Mouse (Mus musculus): ENCODE data around the gene Agpat2. TPM values are rescaled to one million over a fixed set of nuclear protein-coding genes. Genes with fewer than 3 reads are reported as not detected.

Gene Agpat2
- total RNA-seq, 2 experiments from 2014 or later = 1.3 to 1.8 TPM

GRCm38 (mm10) chr2:26617928-26618327 lies 13.7 kb upstream of the Agpat2 start:
- no peak for DNase-seq (ENCODE audit: extremely low spot score in 1 of 2, low spot score in 2 of 2)
- no peak for TF ChIP-seq CTCF (IDR thresholded peaks at IDR 0.05)
- Histone ChIP-seq H3K4me3 (no peak overlapping the region), H3K27ac (no peak overlapping the region)
- intact Hi-C loops (cut with DNase I) = no loop called here

DNA sequence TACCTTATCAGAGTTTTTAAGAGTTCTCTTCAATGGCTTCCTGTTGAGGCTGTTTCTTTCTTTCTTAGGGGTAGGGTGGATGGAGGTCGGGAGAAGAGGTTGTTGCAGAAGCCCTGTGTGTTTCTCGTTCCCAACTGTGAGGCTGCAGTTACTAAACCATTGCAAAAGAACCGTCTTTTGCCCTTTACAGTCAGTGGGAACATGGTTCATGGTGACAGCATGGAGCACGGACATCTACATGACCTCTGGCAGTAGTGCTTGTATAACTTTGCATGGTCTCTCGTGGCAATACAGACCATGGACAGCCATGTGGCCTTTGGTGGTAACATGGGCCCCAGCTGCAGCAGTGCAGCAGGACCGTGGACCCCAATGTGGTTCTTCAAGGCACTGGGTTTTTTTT lies 13.1 kb upstream of the Agpat2 start:
- Histone ChIP-seq H3K27ac (no peak overlapping the region), H3K4me3 (no peak overlapping the region)
- no peak for DNase-seq (ENCODE audit: extremely low spot score in 1 of 2, low spot score in 2 of 2)
- intact Hi-C loops (cut with DNase I) = no loop called here
- TF ChIP-seq CTCF (IDR thresholded peaks at IDR 0.05) = no peak

GRCm38 (mm10) chr2:26615459-26616124 lies 11.4 kb upstream of the Agpat2 start:
- Histone ChIP-seq H3K4me3 (no peak overlapping the region), H3K27ac (no peak overlapping the region)
- no peak for DNase-seq (ENCODE audit: extremely low spot score in 1 of 2, low spot score in 2 of 2)
- intact Hi-C loops (cut with DNase I) = no loop called here
- no peak for TF ChIP-seq CTCF (IDR thresholded peaks at IDR 0.05)

DNA sequence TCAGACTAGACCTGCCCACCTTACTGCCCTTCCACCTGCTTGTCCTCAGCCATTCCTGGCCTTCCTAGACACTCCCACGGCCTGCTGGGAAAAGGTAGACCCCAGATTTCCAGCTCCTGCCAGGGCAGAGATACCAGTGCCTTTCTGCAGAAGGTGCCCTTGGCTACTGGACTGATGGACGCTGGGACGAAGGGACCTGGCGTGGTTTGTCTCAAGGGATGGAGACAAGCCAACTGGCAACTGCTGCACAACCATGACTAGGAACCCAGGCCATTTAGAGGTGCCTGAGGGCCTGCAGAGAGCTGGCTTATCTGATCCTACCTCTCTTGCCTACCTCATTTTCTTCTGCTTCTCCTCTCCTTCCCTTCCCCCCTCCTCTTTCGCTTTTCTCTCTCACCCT lies 10.7 kb upstream of the Agpat2 start:
- no peak for TF ChIP-seq CTCF (IDR thresholded peaks at IDR 0.05)
- DNase-seq (ENCODE audit: extremely low spot score in 1 of 2, low spot score in 2 of 2) = no peak
- Histone ChIP-seq H3K4me3 (no peak overlapping the region), H3K27ac (no peak overlapping the region)
- intact Hi-C loops (cut with DNase I) = no loop called here

- Histone ChIP-seq H3K27ac (no peak overlapping the region), H3K4me3 (no peak overlapping the region)
- TF ChIP-seq CTCF (IDR thresholded peaks at IDR 0.05) = no peak
- DNase-seq (ENCODE audit: extremely low spot score in 1 of 2, low spot score in 2 of 2) = no peak
- intact Hi-C loops (cut with DNase I) = no loop called here
Observed at GRCm38 (mm10) chr2:26611896-26612295, 7.7 kb upstream of the Agpat2 start.

- DNase-seq (ENCODE audit: extremely low spot score in 1 of 2, low spot score in 2 of 2) = no peak
- intact Hi-C loops (cut with DNase I) = no loop called here
- H3K27ac ChIP-seq = no peak overlapping the region
Observed at GRCm38 (mm10) chr2:26611054-26611453, 6.8 kb upstream of the Agpat2 start.

DNA sequence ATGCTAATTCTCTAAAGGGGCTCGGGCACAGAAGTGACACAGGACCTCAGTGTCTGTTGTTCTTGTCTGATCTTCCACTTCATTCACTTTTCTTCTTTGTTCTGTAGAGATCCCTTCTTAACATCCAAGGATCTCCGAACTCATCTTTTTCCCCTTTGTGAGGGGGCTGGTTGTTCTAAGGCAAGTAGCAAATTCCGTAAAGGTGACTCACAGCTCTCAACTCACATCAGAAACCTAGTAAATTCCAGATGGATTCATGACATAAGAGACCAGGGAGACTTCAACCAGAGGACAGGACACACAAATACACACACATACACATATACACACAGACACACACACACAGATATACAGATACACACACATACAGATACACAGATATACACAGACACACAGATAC lies 6.3 kb upstream of the Agpat2 start:
- no peak for TF ChIP-seq CTCF (IDR thresholded peaks at IDR 0.05)
- H3K4me3 ChIP-seq = no peak overlapping the region
- DNase-seq (ENCODE audit: extremely low spot score in 1 of 2, low spot score in 2 of 2) = no peak
- intact Hi-C loops (cut with DNase I) = no loop called here
- no peak overlapping the region for H3K27ac ChIP-seq

More at GRCm38 (mm10) chr2:26611054-26611453, 6.8 kb upstream of the Agpat2 start:
- TF ChIP-seq CTCF (IDR thresholded peaks at IDR 0.05) = no peak
- H3K4me3 ChIP-seq = no peak overlapping the region

DNA sequence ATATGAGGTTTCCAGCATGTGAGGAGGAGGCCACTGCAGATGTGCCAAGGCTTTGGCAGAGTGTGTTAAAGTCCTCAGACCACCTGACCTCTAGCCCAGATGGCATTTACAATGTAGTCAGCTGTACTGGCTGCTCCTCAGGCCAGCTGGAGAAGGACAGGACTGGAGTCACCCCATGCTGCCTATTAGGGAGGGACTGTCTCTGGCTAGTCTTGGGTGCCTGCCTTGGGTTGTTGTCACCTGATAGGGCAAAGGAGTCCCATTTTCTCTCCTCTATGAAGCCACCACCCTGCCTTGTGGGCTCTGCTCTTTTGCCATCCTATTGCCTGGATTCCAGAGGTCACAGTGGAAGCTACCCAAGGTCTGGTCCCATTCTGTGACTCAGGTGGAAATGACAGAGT lies 5.0 kb upstream of the Agpat2 start:
- DNase-seq (ENCODE audit: extremely low spot score in 1 of 2, low spot score in 2 of 2) = no peak
- intact Hi-C loops (cut with DNase I) = no loop called here
- Histone ChIP-seq H3K27ac (no peak overlapping the region), H3K4me3 (no peak overlapping the region)
- no peak for TF ChIP-seq CTCF (IDR thresholded peaks at IDR 0.05)

- no peak overlapping the region for H3K27ac ChIP-seq
- intact Hi-C loops (cut with DNase I) = no loop called here
- no peak for DNase-seq (ENCODE audit: extremely low spot score in 1 of 2, low spot score in 2 of 2)
- no peak overlapping the region for H3K4me3 ChIP-seq
- no peak for TF ChIP-seq CTCF (IDR thresholded peaks at IDR 0.05)
Observed at GRCm38 (mm10) chr2:26608781-26609180, 4.6 kb upstream of the Agpat2 start.

GRCm38 (mm10) chr2:26607056-26607910 lies 3.1 kb upstream of the Agpat2 start:
- H3K4me3 ChIP-seq = no peak overlapping the region
- no peak for TF ChIP-seq CTCF (IDR thresholded peaks at IDR 0.05)
- DNase-seq (ENCODE audit: extremely low spot score in 1 of 2, low spot score in 2 of 2) = no peak
- H3K27ac ChIP-seq = no peak overlapping the region
- intact Hi-C loops (cut with DNase I) = no loop called here

DNA sequence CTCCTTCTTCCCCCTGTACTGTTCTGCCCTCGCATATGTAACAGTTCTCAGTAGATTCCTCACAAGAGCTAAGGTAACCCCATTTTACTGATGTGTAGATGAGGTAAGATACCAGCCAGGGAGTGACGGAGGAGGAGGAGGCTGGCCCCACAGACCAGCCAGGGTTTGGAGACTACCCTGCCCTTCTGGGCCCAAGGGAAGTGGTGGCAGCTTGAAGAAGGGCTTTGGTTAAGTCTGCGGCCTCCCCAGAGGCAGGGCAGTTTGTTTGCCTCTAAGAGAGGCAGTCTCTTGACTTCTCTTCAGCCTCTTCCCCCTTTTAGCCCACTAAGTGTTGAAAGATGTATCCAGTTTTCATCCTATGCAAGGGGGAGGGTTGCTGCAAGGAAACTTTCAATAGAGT lies 2.4 kb upstream of the Agpat2 start:
- intact Hi-C loops (cut with DNase I) = no loop called here
- Histone ChIP-seq H3K27ac (no peak overlapping the region), H3K4me3 (no peak overlapping the region)
- no peak for DNase-seq (ENCODE audit: extremely low spot score in 1 of 2, low spot score in 2 of 2)
- no peak for TF ChIP-seq CTCF (IDR thresholded peaks at IDR 0.05)

DNA sequence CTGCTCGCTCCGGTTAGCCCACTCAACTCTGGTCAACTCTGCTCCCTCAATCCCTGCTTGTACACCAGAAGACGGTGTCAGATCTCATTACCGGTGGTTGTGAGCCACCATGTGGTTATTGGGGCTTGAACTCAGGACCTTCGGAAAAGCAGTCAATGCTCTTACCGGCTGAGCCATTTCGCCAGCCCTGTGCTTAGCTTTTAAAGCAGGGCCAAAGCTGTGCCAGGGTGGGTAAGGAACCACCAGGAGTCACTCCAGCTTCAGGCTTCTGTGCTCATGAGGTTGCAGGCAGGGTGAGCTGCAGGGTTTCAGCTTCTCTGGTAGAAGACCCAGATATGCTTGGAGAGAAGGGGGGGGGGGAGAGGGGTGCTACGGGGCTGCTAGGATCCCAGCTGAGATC lies 1.1 kb upstream of the Agpat2 start:
- intact Hi-C loops (cut with DNase I) = no loop called here
- TF ChIP-seq CTCF (IDR thresholded peaks at IDR 0.05) = no peak
- no peak for DNase-seq (ENCODE audit: extremely low spot score in 1 of 2, low spot score in 2 of 2)
- Histone ChIP-seq H3K4me3 (no peak overlapping the region), H3K27ac (no peak overlapping the region)

All from left cerebral cortex, adult 2 months (tissue).